Mouse (Mus musculus) hindbrain, embryonic 16.5 days (tissue): Measurements from ENCODE around the gene Phc3. TPM values are rescaled to one million over a fixed set of nuclear protein-coding genes. Genes with fewer than 3 reads are reported as not detected.
A peak's percentile ranks its signal among the peaks of the same experiment; 100 is the strongest.
"Not testable (repeated sequence)": the region's sequence is repeated elsewhere in the genome, so short reads cannot be mapped to it uniquely, and the experiment has no call there.

Experiments
- ATAC-seq: fragments of 200-750 bp; cut with Nextera tagmentation; 2 replicates; pipeline ENCODE4 v1.8.0; 2017; ENCODE audit warnings: moderate TSS enrichment, moderate library complexity
- H3K27ac ChIP-seq: fragments of 300-500 bp; sonication (generic); 2 replicates; pipeline ENCODE4 v1.5.1; 2014; ENCODE audit warnings: low read depth, mild to moderate bottlenecking, control low read depth, low read length, moderate library complexity
- H3K27me3 ChIP-seq: fragments of 300-500 bp; sonication (generic); replicated peaks from 2 replicates; pipeline ENCODE4 v1.6.1; 2014; ENCODE audit warnings: low read length; ENCODE audit not compliant: control insufficient read depth, insufficient read depth
- H3K36me3 ChIP-seq: fragments of 300-500 bp; sonication (generic); 2 replicates; pipeline ENCODE4 v1.6.1; 2014; ENCODE audit warnings: mild to moderate bottlenecking, low read length, moderate library complexity, mixed read lengths; ENCODE audit not compliant: control insufficient read depth, insufficient read depth
- H3K4me1 ChIP-seq: fragments of 300-500 bp; sonication (generic); 2 replicates; pipeline ENCODE4 v1.6.1; 2014; ENCODE audit warnings: low read depth, low read length; ENCODE audit not compliant: control insufficient read depth, insufficient read depth
- H3K4me2 ChIP-seq: fragments of 300-500 bp; sonication (generic); 2 replicates; pipeline ENCODE4 v1.6.1; 2014; ENCODE audit warnings: mild to moderate bottlenecking, low read length, control low read depth, moderate library complexity
- H3K4me3 ChIP-seq: fragments of 300-500 bp; sonication (generic); 2 replicates; pipeline ENCODE4 v1.5.1; 2014; ENCODE audit warnings: mild to moderate bottlenecking, low read length, control low read depth, moderate library complexity
- H3K9ac ChIP-seq: fragments of 300-500 bp; sonication (generic); 2 replicates; pipeline ENCODE4 v1.6.1; 2014; ENCODE audit warnings: low read depth, mild to moderate bottlenecking, control low read depth, low read length, moderate library complexity
- H3K9me3 ChIP-seq: fragments of 300-500 bp; sonication (generic); 2 replicates; pipeline ENCODE4 v1.6.1; 2014; ENCODE audit warnings: mild to moderate bottlenecking, low read length, moderate library complexity; ENCODE audit not compliant: control insufficient read depth
- WGBS: fragments of 180-500 bp; shearing (Covaris S2); extraction: QIAGEN DNeasy Blood & Tissue Kit; methylation state at CpG from one replicate; pipeline ENCODE4 v1.1.7; 2014; 5-methylcytosine and 5-hydroxymethylcytosine counted together
- polyA plus RNA-seq: library from polyadenylated mRNA; unstranded; fragments of >200 nt; fragmentation: Nextera tagmentation; extraction: Ambion mirVana; gene quantifications from 2 replicates; pipeline ENCODE4 v1.2.1, GENCODE M21; 2015

The Phc3 gene
- polyA plus RNA-seq, 1 experiment from 2014 or later, result 7.0 TPM

DNA sequence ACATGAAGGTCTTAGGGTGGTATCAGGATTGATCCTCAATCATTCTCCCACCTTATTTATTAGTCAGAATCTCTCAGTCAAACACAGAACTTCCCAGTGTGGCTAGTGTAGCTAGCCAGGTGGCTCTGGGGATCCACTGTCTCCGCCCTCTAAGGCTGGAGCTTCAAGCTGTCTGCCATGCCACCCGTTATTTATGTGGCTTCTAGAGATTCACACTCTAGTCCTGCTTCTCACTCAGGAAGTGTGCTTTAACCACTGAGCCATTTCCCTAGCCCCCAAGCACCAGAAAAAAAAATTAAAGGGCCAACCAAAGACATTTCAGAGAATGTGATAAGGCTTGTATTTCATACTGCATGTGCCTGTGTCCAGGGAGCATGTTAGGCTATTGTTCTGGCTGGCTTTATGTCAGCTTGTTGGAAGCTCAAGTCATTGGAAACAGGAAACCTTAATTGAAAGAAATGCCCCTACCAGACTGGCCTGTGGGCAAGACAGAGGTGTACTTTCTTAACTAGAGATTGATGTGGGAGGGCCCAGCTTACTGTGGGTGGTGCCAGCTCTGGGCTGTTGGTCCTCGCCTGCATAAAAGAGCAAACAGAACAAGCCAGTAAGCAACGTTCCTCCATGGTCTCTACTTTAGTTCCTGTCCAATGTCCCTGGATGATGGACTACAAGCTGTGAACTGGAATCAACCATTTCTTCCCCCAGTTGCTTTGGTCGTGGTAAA, 105.3 kb downstream of the Phc3 start:
- no peaks in the 10 kb centered on the region for H3K36me3 ChIP-seq
- WGBS, result 82% methylated on average over 5 of the region's 5 CpGs
- no peaks in the 10 kb centered on the region for H3K9me3 ChIP-seq
- no peaks in the 10 kb centered on the region for H3K4me1 ChIP-seq
- no peak overlapping the region for H3K9ac ChIP-seq
- ATAC-seq, result no peak
- H3K27ac ChIP-seq, result no peak overlapping the region
- no peak overlapping the region for H3K4me3 ChIP-seq
- H3K27me3 ChIP-seq, result no peaks in the 10 kb centered on the region
- H3K4me2 ChIP-seq, result no peak overlapping the region

DNA sequence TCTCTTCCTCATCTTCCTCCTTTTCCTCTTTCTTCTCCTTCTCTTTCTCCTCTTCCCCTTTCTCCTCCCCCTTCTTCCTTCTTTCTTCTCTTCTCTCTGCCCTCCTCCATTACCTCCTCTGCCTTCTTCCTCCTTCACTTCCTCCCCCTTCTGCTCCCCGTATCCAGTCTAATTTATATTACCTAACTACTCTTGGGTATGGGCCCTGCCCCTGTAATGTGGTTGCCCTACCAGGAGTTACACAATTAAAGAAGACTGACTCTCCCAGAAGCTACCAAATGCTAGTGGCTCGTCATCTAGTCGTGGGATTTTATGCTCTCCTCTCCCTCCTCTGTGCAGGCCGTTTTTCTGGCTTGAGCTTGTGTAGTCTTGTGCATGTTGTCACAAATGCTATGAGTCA, 108.5 kb downstream of the Phc3 start:
- ATAC-seq, result no peak
- Histone ChIP-seq H3K27me3 (peaks cover 4% of the 10 kb centered on the region; the same call in 1 of the 2 replicates), H3K4me3 (no peak overlapping the region), H3K4me1 (peaks cover 7% of the 10 kb centered on the region; the same call in 1 of the 2 replicates), H3K36me3 (no peaks in the 10 kb centered on the region), H3K27ac (no peak overlapping the region), H3K9ac (no peak overlapping the region), H3K9me3 (no peaks in the 10 kb centered on the region), H3K4me2 (no peak overlapping the region)
- WGBS, result 88% methylated on average over 4 of the region's 4 CpGs

DNA sequence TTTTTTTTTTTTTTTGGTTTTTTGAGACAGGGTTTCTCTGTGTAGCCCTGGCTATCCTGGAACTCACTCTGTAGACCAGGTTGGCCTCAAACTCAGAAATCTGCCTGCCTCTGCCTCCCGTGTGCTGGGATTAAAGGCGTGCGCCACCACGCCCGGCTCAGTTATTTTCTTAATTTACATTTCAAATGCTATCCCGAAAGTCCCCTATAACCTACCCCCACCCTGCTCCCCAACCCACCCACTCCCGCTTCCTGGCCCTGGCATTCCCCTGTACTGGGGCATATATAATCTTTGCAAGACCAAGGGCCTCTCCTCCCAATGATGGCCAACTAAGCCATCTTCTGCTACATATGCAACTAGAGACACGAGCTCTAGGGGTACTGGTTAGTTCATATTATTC, 109.6 kb downstream of the Phc3 start:
- not testable (repeated sequence) for H3K4me1 ChIP-seq, H3K36me3 ChIP-seq, H3K4me2 ChIP-seq, H3K4me3 ChIP-seq, H3K9me3 ChIP-seq, H3K9ac ChIP-seq, H3K27ac ChIP-seq, ATAC-seq, H3K27me3 ChIP-seq
- WGBS, result 95% methylated on average over 8 of the region's 8 CpGs

DNA sequence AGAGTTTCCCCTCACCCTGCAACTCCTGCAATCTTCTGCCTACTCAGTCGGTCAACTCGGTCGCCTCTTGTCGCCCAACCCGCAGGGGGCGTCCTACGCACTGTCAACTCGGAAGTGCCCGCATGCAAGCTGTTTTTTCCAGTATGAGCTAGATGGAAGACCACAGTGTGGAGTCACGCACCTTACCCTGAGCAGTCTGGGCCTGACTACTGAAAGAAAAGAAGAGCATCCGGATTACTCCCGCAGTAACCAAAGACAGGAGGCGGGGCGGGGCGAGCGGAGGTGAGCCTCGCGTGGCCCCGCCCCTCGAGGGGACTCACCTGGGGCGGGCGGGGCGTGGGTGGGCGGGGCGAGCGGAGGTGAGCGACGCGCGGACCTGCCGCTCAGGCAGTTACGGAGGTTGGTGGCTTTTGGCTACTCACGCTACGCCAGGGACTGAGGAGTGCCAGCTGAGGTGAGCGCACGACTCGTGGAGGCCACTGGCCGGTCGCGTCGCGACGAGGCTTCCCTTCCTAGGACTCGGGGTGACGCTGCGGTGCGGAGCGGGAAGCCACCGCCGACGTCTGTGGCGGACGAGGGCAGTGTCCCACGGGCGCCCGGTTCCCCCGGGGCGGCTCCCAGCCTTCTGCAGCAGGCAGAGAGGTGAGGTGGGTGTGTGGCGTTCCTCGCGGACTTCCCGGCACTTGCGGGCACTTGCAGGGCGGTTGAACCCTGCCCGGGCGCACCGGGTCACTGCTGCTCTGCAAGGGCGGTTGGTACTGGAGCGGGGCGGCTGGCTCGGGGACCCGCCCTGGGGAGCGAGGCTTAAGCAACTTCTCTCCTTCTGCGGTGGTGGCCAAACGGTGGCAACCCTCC, 113.4 kb downstream of the Phc3 start, which contains the start of gene Gpr160:
Gene Gpr160 (plus strand): TSS at position 347 of the 855 bp plus-strand sequence.
- WGBS, result under 1% methylated on average over 67 of the region's 75 CpGs

DNA sequence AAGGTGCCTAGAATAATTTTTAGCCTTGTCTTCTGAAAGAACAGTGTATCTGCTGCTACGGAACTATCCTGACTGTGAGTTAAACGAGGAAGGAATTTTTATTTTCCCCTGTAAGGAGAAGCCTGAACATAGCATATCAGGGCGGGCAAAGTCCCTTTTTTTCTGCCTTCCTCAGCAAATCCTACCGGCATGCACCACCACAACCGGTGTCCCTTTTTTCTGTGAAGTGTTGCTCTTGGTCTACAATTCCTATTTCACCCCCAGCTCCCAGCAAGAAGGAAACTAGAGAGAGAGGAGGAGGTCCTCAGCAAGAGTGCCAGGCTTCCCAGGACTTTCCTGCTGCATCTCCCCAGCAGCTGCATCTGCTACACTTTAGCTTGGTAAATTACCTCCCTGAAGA, 115.6 kb downstream of the Phc3 start:
- no peak overlapping the region for H3K9ac ChIP-seq
- H3K36me3 ChIP-seq, result no peaks in the 10 kb centered on the region
- H3K4me1 ChIP-seq, result peaks cover 7% of the 10 kb centered on the region; the same call in 1 of the 2 replicates
- no peak overlapping the region for H3K4me2 ChIP-seq
- no peaks in the 10 kb centered on the region for H3K9me3 ChIP-seq
- no peak overlapping the region for H3K27ac ChIP-seq
- H3K27me3 ChIP-seq, result peaks cover 4% of the 10 kb centered on the region
- H3K4me3 ChIP-seq, result no peak overlapping the region
- 93% methylated on average over 5 of the region's 5 CpGs for WGBS
- no peak for ATAC-seq

More for the DNA sequence above, 113.4 kb downstream of the Phc3 start, which contains the start of gene Gpr160:
- ATAC-seq, result peak; percentile 88
- H3K4me2 ChIP-seq, result peak within 1 kb of the TSS; percentile 100
- peaks cover 4% of the 10 kb centered on the region for H3K27me3 ChIP-seq
- peak within 1 kb of the TSS; percentile 70 for H3K4me3 ChIP-seq
- peak within 1 kb of the TSS; percentile 66 for H3K9ac ChIP-seq
- H3K27ac ChIP-seq, result no peak within 1 kb of the TSS
- H3K4me1 ChIP-seq, result peaks cover 7% of the 10 kb centered on the region; the same call in 1 of the 2 replicates
- H3K36me3 ChIP-seq, result no peaks in the 10 kb centered on the region
- no peaks in the 10 kb centered on the region for H3K9me3 ChIP-seq

DNA sequence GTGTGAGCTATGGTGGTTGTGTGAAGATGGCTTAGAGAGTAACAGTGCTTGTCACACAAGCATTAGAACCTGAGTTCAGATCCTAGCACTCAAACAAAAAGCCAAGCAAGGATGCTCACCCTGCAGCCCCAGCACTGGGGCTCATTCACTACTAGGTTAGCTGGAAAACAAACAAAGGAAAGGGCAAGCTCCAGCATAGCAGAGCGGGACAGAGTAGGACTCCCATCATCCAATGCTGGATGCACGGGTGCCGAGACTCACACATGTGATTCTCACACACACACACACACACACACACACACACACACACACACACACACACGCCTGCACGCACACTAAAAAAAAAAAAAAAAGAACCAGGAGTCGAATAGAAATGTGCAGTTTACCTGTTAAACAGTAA, 117.8 kb downstream of the Phc3 start:
- Histone ChIP-seq H3K4me2 (no peak overlapping the region), H3K27ac (no peak overlapping the region), H3K27me3 (peaks cover 4% of the 10 kb centered on the region; the same call in 1 of the 2 replicates), H3K36me3 (no peaks in the 10 kb centered on the region), H3K4me1 (peaks cover 7% of the 10 kb centered on the region; the same call in 1 of the 2 replicates), H3K4me3 (no peak overlapping the region), H3K9ac (no peak overlapping the region), H3K9me3 (no peaks in the 10 kb centered on the region)
- WGBS, result 84% methylated on average over 6 of the region's 6 CpGs
- no peak for ATAC-seq

Other genes starting within 250 kb of the Phc3 start
- gene Samd7, start 223.1 kb downstream of the Phc3 start, polyA plus RNA-seq, result 0.05 and 0.06 TPM in 2 replicates
- gene Sec62, start 176.5 kb downstream of the Phc3 start, polyA plus RNA-seq, result 69.4 and 74.3 TPM in 2 replicates
- gene Gpr160, start 113.5 kb downstream of the Phc3 start, polyA plus RNA-seq, result 1.7 and 1.9 TPM in 2 replicates
- 25.3 and 27.9 TPM in 2 replicates for gene Prkci, start 26.3 kb upstream of the Phc3 start, polyA plus RNA-seq
- gene Skil, start 125.6 kb upstream of the Phc3 start, polyA plus RNA-seq, result 20.4 and 23.5 TPM in 2 replicates
- 50.5 and 72.7 TPM in 2 replicates for gene Cldn11, start 180.5 kb upstream of the Phc3 start, polyA plus RNA-seq